Mouse (Mus musculus): ENCODE data around the gene Paqr3. TPM values are rescaled to one million over a fixed set of nuclear protein-coding genes. Genes with fewer than 3 reads are reported as not detected.

The Paqr3 gene
- total and polyA plus RNA-seq, 2 experiments from 2014 or later: 0.59 to 2.5 TPM

DNA sequence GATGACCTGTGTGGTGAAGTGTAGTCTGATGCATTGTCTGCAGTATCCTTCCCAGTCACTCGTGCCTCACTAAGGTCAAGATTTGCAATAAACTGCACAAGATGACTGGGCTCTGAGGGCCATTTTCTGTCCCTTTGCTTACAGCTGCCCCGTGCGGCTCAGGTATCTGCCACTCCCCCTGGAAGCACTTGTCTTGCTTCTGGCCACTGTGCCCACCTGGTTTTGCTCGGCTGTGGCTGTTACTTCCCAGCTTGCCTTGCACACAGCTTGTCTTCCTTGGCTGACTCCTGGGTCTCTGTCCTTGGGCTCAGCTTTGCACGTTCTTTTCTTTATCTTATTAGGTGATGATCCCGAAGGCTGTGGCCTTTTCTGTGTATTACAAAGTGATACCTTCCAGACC is 27.7 kb downstream of the Paqr3 start:
- 77% methylated on average over 6 of the region's 6 CpGs for WGBS
- Histone ChIP-seq H3K4me2 (ENCODE audit: low read depth, low read length) (no peak overlapping the region), H3K9me3 (replicated peaks; ENCODE audit: control insufficient read depth, low read length) (no peaks in the 10 kb centered on the region), H3K36me3 (replicated peaks; ENCODE audit: control insufficient read depth, insufficient read depth, low read length) (peaks cover 28% of the 10 kb centered on the region), H3K4me3 (ENCODE audit: low read depth, low read length) (no peak overlapping the region), H3K27ac (ENCODE audit: low read depth) (no peak overlapping the region), H3K27me3 (ENCODE audit: control insufficient read depth, insufficient read depth, low read length) (no peaks in the 10 kb centered on the region), H3K4me1 (ENCODE audit: control insufficient read depth, insufficient read depth) (no peaks in the 10 kb centered on the region), H3K9ac (replicated peaks; ENCODE audit: low read depth, low read length) (no peak overlapping the region)
- TF ChIP-seq CTCF (IDR thresholded peaks at IDR 0.05; ENCODE audit: low read depth) (no peak), EP300 (IDR thresholded peaks at IDR 0.05; ENCODE audit: low read depth) (no peak)
- DNase-seq (ENCODE audit: low spot score) (no peak), ATAC-seq (ENCODE audit: insufficient read depth, low read depth) (no peak)

DNA sequence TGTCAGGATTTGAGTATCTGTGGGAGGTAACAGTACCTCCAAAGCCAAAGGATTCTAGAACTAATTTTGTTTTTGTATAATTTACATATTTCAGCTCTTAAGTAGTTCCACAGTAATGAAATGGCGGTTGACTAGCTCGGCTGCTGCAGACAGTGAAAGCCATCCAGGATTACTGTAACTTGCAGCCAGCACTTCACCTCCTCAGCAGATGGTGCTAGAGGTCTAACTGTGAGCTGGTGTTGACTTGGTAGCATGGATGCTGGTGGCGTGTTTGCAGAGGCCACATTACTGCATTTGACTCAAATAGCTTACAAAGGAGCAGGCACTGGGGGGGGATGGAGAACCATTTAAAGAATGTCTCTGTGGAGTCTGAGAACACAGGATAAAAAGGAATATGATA is 29.9 kb downstream of the Paqr3 start:
- 0 out of 2 replicates have a peak, but pooled peaks cover 22% of the 10 kb centered on the region for H3K36me3 ChIP-seq (replicated peaks; ENCODE audit: control insufficient read depth, insufficient read depth, low read length)
- peak; percentile 53; the same call in 1 of the 2 replicates for ATAC-seq (ENCODE audit: insufficient read depth, low read depth)
- no peak overlapping the region for H3K9ac ChIP-seq (replicated peaks; ENCODE audit: low read depth, low read length)
- no peaks in the 10 kb centered on the region for H3K4me1 ChIP-seq (ENCODE audit: control insufficient read depth, insufficient read depth)
- 49% methylated on average over 3 of the region's 3 CpGs for WGBS
- no peak overlapping the region for H3K4me2 ChIP-seq (ENCODE audit: low read depth, low read length)
- DNase-seq (ENCODE audit: low spot score): peak; percentile 19
- H3K27me3 ChIP-seq (ENCODE audit: control insufficient read depth, insufficient read depth, low read length): no peaks in the 10 kb centered on the region
- no peak overlapping the region for H3K4me3 ChIP-seq (ENCODE audit: low read depth, low read length)
- no peaks in the 10 kb centered on the region for H3K9me3 ChIP-seq (replicated peaks; ENCODE audit: control insufficient read depth, low read length)
- H3K27ac ChIP-seq (ENCODE audit: low read depth): no peak overlapping the region
- TF ChIP-seq CTCF (IDR thresholded peaks at IDR 0.05; ENCODE audit: low read depth): peak; percentile 59
- TF ChIP-seq EP300 (IDR thresholded peaks at IDR 0.05; ENCODE audit: low read depth): no peak

DNA sequence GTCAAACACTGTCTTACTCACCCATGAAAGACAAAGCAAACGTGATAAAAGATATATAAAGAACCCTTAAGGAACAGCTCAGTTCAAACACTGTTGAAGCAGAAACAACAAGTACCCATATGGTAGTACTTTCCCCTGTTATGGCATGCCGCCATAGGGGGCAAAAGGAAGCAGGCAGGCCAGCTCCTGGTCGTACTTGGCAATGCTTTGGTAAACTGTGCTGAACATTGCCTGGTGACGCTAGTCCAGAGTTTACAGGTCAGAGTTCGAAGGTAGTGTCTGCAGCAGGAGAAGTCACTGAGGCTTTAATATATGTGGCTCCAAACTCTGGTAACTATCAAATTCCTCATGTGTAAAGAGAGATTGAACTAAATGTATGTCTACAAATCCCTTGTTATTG is 32.8 kb downstream of the Paqr3 start:
- WGBS: 80% methylated on average over 5 of the region's 5 CpGs
- H3K4me3 ChIP-seq (ENCODE audit: low read depth, low read length): no peak overlapping the region
- H3K27me3 ChIP-seq (ENCODE audit: control insufficient read depth, insufficient read depth, low read length): no peaks in the 10 kb centered on the region
- DNase-seq (ENCODE audit: low spot score) (no peak), ATAC-seq (ENCODE audit: insufficient read depth, low read depth) (no peak)
- 0 out of 2 replicates have a peak, but pooled peaks cover 19% of the 10 kb centered on the region for H3K36me3 ChIP-seq (replicated peaks; ENCODE audit: control insufficient read depth, insufficient read depth, low read length)
- no peaks in the 10 kb centered on the region for H3K4me1 ChIP-seq (ENCODE audit: control insufficient read depth, insufficient read depth)
- no peaks in the 10 kb centered on the region for H3K9me3 ChIP-seq (replicated peaks; ENCODE audit: control insufficient read depth, low read length)
- no peak overlapping the region for H3K27ac ChIP-seq (ENCODE audit: low read depth)
- H3K4me2 ChIP-seq (ENCODE audit: low read depth, low read length): no peak overlapping the region
- TF ChIP-seq CTCF (IDR thresholded peaks at IDR 0.05; ENCODE audit: low read depth) (no peak), EP300 (IDR thresholded peaks at IDR 0.05; ENCODE audit: low read depth) (no peak)
- no peak overlapping the region for H3K9ac ChIP-seq (replicated peaks; ENCODE audit: low read depth, low read length)

DNA sequence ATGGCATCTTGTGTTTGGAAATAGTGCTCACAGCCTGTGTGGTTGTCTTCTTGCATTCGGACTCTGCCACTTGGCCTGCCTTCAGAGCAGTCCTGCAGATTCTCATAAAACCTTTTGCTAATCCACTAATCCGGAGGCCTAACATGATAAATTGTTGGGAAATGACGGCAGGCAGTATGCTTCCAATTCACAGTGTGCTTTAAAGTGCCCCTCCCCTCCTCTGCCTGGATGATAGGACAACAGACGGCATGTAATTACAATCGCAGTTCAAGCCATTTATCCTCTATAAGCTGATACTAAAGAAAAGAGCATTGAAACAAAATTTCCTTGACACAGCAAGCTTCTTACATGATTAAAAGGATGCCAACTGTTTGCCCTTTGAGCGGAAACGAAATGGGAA is 33.7 kb downstream of the Paqr3 start:
- Histone ChIP-seq H3K27ac (ENCODE audit: low read depth) (no peak overlapping the region), H3K4me3 (ENCODE audit: low read depth, low read length) (no peak overlapping the region), H3K9ac (replicated peaks; ENCODE audit: low read depth, low read length) (no peak overlapping the region), H3K27me3 (ENCODE audit: control insufficient read depth, insufficient read depth, low read length) (no peaks in the 10 kb centered on the region), H3K4me1 (ENCODE audit: control insufficient read depth, insufficient read depth) (no peaks in the 10 kb centered on the region), H3K4me2 (ENCODE audit: low read depth, low read length) (no peak overlapping the region), H3K9me3 (replicated peaks; ENCODE audit: control insufficient read depth, low read length) (no peaks in the 10 kb centered on the region), H3K36me3 (replicated peaks; ENCODE audit: control insufficient read depth, insufficient read depth, low read length) (0 out of 2 replicates have a peak, but pooled peaks cover 15% of the 10 kb centered on the region)
- 82% methylated on average over 7 of the region's 7 CpGs for WGBS
- no peak for ATAC-seq (ENCODE audit: insufficient read depth, low read depth)
- TF ChIP-seq EP300 (IDR thresholded peaks at IDR 0.05; ENCODE audit: low read depth) (no peak), CTCF (IDR thresholded peaks at IDR 0.05; ENCODE audit: low read depth) (no peak)
- no peak for DNase-seq (ENCODE audit: low spot score)

DNA sequence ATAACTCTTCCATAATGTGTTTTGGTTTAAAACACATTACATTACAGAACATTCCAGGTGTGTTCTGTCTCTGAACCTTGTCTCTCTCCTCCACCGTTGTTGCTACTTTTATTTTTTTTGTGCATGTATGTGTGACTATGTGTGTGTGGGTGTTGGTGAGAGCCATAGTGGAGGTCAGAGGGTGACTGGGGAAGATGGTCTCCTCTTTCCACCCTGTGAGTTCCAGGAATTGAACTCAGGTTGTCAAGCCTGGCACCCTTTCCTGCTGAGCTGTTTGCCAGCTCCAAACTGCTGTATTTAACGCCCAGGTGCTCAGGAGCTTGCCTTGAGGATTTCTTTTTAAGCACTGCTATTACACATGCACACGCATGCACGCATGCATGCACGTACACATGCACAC is 35.2 kb downstream of the Paqr3 start:
- WGBS: 90% methylated on average over 5 of the region's 5 CpGs
- no peak overlapping the region for H3K4me2 ChIP-seq (ENCODE audit: low read depth, low read length)
- TF ChIP-seq CTCF (IDR thresholded peaks at IDR 0.05; ENCODE audit: low read depth) (no peak), EP300 (IDR thresholded peaks at IDR 0.05; ENCODE audit: low read depth) (no peak)
- H3K9ac ChIP-seq (replicated peaks; ENCODE audit: low read depth, low read length): no peak overlapping the region
- H3K9me3 ChIP-seq (replicated peaks; ENCODE audit: control insufficient read depth, low read length): no peaks in the 10 kb centered on the region
- DNase-seq (ENCODE audit: low spot score) (no peak), ATAC-seq (ENCODE audit: insufficient read depth, low read depth) (no peak)
- no peaks in the 10 kb centered on the region for H3K4me1 ChIP-seq (ENCODE audit: control insufficient read depth, insufficient read depth)
- H3K4me3 ChIP-seq (ENCODE audit: low read depth, low read length): no peak overlapping the region
- peaks cover 13% of the 10 kb centered on the region; the same call in 1 of the 2 replicates for H3K36me3 ChIP-seq (replicated peaks; ENCODE audit: control insufficient read depth, insufficient read depth, low read length)
- no peak overlapping the region for H3K27ac ChIP-seq (ENCODE audit: low read depth)
- H3K27me3 ChIP-seq (ENCODE audit: control insufficient read depth, insufficient read depth, low read length): no peaks in the 10 kb centered on the region

DNA sequence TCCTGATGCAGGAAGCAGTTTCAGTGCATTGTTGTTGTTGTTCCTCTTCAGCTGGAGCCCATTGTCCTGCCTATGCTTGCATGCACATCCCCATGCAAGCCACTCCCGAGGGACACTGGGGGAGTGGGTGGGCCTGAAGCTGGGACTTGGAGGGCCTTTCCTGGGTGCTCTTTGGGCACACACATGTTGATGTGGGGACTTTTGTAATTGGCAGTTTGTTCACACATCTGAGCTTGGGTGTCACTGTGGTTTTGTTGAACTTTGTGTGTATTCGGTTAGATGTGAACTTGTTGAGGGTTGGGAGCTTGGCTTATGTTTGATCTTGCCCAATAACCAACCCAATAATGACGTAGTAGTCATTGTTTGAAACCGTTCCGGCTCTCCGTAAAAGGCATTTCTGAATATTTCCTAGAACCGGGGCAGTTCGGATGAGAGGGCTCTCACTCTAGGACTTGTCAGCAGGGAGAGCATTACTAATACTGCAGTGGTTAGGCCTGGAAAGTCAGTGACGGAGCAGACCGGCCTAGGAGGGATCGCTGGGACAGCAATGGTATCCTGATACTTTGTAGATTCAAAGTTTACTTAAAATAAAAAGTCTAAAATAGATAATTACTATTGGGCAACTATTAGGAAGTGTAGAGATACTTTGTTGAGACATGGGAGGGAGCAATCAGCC is 35.8 kb downstream of the Paqr3 start:
- no peak for TF ChIP-seq CTCF (IDR thresholded peaks at IDR 0.05; ENCODE audit: low read depth)
- TF ChIP-seq EP300 (IDR thresholded peaks at IDR 0.05; ENCODE audit: low read depth): no peak
- 90% methylated on average over 11 of the region's 11 CpGs for WGBS
- H3K36me3 ChIP-seq (replicated peaks; ENCODE audit: control insufficient read depth, insufficient read depth, low read length): peaks cover 19% of the 10 kb centered on the region
- ATAC-seq (ENCODE audit: insufficient read depth, low read depth): no peak
- H3K27ac ChIP-seq (ENCODE audit: low read depth): no peak overlapping the region
- H3K9ac ChIP-seq (replicated peaks; ENCODE audit: low read depth, low read length): no peak overlapping the region
- H3K27me3 ChIP-seq (ENCODE audit: control insufficient read depth, insufficient read depth, low read length): no peaks in the 10 kb centered on the region
- DNase-seq (ENCODE audit: low spot score): no peak
- H3K4me3 ChIP-seq (ENCODE audit: low read depth, low read length): no peak overlapping the region
- H3K9me3 ChIP-seq (replicated peaks; ENCODE audit: control insufficient read depth, low read length): no peaks in the 10 kb centered on the region
- H3K4me1 ChIP-seq (ENCODE audit: control insufficient read depth, insufficient read depth): no peaks in the 10 kb centered on the region
- no peak overlapping the region for H3K4me2 ChIP-seq (ENCODE audit: low read depth, low read length)

Data from heart, postnatal 0 days (tissue).